Mouse (Mus musculus): ENCODE measurements around the gene Sema7a. TPM values are rescaled to one million over a fixed set of nuclear protein-coding genes. Genes with fewer than 3 reads are reported as not detected.
A peak's percentile ranks its signal among the peaks of the same experiment; 100 is the strongest.

Gene Sema7a
- total RNA-seq, 4 experiments from 2014 or later: 131 to 159 (median 145) TPM

DNA sequence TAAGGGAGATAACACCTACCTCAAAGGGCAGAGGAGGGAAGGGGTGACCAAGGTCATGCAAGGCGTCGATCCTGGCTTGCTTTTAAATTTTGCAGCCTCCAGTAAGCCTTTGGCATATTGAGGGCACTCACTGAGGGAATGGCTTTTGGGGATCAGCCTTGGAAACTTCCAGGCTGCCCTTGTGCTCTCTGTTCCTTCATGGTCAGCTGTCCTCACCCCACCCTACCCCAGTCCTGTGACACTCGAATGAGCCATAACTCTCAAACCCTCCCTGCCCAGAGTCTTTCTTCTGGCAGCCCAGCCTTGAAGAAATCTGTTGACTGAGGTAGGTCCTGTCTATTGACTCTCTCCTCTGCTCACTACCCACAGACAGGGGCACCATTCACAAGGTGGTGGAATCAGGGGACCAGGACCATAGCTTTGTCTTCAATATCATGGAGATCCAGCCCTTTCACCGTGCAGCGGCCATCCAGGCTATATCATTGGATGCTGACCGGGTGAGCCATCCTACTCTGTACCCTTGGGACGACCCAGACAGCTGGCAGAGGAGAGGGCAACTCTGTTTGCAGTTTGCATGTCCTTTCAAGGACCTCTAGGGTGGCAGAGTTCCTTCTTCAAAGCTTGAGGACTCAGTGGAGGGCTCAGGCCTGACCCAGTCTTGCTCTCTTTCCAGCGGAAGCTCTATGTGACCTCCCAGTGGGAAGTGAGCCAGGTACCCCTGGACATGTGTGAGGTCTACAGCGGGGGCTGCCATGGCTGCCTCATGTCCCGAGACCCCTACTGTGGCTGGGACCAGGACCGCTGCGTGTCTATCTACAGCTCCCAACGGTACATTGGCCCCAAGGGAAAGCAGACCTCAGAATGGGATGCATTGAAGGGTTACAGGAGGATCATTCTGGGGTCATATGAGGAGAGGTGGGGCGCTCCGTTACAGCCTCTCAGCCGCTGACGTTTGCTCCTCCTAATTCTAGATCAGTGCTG lies 20.3 kb downstream of the Sema7a start:
- DNase-seq (ENCODE audit: low spot score in 2 of 2): no peak

DNA sequence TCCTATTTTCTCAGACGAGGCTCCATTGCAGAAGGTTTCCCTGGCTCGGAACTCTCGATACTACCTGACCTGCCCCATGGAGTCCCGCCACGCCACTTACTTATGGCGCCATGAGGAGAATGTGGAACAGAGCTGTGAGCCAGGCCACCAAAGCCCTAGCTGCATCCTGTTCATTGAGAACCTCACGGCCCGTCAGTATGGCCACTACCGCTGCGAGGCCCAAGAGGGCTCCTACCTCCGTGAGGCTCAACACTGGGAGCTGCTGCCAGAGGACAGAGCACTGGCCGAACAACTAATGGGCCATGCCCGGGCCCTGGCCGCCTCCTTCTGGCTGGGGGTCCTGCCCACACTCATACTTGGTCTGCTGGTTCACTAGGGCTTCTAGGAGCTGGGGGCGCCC lies 21.3 kb downstream of the Sema7a start:
- DNase-seq (ENCODE audit: low spot score in 2 of 2): no peak

DNA sequence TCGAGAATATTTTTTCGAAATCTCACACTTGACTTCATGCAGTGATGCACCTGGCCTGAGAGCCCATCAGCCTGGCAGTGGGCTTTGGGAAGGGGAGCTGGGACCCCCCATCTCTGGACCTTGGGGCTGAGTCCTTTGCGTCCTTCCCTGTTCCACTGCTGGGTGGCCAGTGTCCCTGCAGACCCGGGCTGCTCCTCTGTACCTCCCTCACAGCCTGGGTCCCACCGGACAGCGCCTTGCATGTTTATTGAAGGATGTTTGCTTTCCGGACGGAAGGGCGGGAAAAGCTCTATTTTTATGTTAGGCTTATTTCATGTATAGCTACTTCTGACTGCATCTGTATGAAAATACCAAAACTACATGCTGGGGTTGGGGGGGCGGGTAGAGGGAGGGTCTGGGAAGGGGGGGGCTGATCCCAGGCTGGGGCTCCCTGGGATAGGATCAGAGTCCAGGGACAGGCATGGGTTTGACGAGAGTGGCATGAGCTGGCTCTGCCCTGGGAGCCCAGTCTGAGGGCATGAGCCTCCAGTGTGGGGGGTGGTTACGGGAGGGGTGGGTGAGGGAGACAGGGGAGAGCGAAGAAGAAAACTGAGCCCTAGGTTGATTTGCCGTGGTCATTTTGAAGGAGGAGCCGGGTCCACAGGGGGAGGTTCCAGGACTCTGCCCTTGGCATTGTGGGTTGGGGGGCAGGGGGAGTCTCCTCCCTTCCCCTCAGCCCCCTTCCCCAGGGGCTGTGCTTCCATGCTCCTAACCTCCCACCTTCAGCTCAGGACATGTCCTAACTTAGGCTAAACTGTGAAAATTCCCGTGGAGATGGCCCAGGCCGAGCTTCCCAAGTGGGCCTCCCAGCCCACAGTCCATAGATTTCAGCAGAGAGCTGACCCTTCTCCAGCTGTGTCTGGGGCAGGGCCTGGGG lies 22.2 kb downstream of the Sema7a start:
- no peak for DNase-seq (ENCODE audit: low spot score in 2 of 2)

DNA sequence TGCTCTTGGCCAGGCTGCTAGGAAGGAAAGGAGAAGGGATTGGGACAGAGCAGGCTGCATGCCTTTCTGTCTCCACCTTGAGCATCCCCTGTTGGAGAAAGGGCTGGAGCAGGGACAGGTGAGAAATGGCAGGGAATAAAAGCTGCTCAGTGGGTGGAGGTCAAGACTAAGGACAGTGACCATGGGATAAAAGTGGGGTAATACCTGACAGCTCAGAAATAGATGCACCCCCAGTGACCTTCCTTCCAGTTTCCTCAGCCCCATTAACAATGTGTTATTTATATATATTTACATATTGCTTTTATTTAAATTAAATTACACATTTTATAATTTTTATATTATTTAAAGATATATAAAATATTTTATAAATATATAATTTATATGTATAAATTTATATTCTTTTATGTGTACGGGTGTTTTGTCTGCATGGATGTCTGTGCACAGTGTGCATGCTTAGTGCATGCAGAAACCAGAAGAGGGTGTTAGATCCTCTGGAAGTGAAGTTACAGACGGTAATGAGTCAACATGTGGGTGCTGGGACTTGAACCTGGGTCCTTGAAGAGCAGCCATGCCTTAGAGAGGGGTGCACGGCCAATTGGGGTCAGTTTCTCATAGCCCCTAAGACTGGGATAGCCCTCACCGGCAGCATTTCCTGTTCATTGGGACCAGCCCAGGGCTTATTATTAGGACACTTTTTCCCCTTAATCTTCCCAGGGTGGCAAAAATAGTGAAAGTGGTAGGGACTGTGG lies 23.5 kb downstream of the Sema7a start:
- DNase-seq (ENCODE audit: low spot score in 2 of 2): no peak

DNA sequence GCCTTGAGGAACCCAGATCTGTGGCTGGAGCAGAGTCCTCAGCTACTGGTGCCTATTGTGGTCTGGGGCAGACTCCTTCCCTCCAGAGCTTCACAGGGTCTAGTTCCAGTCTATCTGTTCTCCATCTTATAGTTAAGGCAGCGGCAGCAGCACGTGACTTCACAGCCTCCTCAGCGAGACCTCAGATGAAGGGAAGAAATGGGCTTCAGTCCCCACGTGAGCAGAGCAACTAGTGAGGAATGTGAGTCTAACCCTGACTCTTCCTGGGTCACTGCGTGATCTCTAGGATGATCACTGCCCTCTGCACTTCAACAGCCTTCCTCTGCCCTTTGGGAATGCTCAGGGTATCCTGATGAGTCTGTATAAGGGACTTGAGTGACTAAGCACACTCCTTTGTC lies 24.1 kb downstream of the Sema7a start:
- DNase-seq (ENCODE audit: low spot score in 2 of 2): no peak

DNA sequence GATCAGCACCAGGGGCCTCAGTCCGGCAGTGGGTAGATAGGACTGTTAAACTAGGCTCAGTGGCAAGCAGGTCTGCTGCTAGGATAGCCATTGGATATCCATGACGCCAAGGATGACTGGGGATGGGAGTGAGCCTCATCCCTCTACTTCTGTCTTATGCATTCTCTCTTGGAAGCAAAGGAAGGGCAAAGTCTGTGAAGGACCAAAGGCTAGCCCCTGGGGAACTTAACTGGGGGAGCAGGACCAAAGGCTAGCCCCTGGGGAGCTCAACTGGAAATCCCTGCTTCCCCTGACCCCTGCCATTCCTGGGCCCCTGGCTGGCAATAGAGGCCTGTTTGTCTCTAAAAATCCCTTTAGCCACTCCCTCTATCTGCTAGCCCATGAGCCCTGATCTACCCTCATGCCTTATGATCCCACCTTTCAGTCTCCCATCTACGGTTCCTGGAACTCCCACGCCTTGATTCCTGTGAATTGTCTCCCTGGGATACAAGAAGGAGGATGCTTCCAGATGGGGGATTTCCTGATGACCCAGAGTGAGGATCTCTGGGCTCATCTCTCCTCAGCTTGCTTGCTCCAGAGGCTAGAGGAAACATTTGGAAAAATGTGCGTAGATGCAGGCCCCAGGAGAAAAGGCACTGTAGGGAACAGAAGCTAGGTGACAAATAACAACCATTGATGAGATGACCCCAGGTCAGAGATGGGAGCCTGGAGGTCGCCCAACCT lies 24.8 kb downstream of the Sema7a start:
- no peak for DNase-seq (ENCODE audit: low spot score in 2 of 2)

DNA sequence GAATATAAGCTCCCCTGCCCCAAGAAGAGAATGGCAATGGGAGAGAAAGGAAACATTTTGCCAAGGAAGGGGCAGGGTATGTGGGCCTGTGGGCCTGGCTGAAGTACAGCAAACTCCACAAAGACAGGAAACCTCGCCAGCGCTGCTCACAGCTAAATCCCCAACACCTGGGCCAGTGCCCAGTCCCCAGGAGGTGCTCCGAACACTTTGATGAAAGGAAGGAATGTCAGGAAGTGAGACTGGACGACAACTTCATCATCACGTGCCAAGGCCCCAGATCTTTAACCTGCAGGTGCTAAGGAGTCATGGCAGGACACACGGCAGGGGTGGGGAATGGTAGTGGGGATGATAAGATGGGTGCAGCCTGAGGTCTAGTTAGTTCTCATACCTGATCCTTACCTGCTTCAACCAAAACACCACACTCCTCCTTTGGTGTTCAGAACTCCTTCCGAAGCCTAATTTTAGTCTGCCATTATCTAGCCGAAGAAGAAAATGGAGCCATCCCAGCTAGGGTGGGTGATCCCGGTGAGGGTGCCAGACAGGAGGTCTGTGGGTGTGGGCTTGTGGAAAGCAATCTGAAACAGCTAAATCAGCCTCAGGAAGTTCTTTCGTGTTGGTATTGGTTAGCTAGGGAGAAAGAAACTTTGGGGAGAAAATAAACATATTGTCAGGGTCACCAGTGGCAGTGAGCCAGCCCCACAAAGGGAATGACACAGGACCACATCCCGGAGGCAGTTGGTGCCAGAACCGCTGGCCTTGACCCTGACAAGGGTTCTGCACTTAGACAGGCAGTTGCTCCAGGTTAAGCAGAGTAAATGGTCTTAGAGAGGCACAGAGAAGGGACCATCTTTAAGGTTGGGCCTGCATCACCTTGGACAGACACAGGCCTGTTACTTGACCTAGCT lies 25.6 kb downstream of the Sema7a start:
- DNase-seq (ENCODE audit: low spot score in 2 of 2): no peak

DNA sequence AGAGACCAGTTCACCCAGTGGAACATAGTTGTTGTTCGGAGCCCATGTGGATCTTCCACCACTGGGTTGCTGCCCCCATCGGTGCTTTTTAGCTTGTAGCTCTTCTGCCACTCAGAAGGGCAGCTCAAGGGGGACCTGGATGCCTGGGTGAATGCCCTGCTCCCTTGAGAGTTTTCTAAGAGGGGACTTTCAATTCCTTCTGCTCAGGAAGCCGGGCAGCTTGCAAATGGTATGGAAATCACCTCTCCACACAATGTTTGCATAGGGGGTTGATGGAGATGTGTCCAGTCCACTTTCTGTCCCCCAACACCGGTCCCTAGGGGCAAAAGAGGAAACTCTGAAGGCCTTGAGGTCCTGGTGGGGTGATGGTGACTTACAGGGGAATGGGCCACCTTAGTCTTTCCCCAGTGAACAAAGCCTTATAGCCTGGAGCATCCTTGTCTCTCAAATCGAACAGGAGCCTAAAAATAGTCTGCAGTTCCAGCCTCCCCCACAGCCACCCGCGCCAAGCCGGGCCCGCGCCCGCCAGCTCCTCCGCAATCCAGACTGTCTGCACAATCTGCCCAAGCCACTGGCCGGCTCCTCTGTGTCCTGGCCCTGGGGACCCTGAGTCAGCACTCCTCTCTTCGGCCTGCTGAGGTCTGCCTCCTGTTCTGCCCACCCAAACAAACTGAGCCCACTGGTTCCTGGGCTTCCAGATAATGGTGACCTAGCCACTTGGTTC lies 27.5 kb downstream of the Sema7a start:
- DNase-seq (ENCODE audit: low spot score in 2 of 2): peak; percentile 57 to 76

DNA sequence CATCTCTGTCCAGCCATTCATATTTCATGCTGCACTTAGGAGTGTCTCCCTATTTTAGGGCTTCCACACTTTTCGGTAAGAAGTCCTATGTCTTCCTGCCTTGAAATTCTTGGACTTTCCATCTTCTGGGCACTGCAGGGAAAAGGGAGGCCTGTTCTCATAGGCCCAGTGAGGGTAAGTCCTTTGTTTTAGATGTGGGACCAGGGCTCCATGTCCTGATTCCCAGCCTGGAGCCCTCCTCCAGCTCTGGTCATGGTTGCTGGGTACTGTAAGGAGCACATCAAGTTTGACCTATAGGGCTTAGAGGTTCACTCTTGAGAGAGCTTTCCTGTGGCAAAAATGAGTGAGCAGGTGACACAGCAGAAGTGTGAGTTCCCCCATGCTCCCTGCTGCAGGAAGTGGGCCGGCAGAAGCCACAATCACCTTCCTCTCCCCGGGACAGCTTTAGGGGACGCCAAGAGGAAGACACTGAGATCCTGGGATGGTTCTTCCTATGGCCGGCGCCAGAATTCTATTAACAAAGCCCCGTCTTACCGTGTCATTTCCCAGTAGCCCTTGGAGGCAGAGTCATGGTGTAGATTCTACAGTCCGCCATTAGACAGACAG lies 28.4 kb downstream of the Sema7a start:
- DNase-seq (ENCODE audit: low spot score in 2 of 2): no peak

DNA sequence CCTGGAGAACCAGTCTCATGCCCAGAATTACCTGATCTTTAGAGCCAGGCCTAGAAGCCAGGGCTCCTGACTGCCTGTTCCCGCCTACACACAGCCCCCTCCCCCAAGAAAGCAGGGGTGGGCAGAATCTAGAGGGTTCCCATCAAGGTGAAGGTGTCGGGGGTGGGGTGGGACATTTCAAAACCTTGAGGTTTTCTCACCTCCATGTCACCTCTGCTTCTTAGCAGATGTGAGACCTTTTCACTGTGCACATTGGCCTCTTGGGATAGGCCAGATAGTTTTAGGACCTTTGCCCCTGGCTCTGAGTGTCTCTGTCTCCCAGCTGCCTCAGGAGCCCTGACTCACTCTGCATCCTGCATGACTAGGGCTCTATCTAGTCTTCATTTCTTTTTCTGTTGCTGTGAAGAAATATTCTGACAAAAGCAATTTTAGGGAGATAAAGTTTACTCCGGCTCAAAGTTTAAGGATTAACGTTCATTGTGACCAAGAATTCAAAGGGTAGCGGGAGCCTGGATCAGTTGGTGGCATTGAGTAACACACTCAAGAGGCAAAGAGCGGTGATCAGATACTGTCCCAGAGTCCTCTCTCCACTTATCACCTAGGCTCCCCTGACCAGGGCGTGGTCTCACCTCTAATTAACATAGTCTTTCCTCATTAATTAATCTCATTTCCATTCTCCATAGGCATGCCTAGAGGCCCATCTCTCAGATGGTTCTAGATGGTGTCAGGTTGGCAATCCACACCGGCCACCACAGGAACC lies 29.1 kb downstream of the Sema7a start:
- no peak for DNase-seq (ENCODE audit: low spot score in 2 of 2)

DNA sequence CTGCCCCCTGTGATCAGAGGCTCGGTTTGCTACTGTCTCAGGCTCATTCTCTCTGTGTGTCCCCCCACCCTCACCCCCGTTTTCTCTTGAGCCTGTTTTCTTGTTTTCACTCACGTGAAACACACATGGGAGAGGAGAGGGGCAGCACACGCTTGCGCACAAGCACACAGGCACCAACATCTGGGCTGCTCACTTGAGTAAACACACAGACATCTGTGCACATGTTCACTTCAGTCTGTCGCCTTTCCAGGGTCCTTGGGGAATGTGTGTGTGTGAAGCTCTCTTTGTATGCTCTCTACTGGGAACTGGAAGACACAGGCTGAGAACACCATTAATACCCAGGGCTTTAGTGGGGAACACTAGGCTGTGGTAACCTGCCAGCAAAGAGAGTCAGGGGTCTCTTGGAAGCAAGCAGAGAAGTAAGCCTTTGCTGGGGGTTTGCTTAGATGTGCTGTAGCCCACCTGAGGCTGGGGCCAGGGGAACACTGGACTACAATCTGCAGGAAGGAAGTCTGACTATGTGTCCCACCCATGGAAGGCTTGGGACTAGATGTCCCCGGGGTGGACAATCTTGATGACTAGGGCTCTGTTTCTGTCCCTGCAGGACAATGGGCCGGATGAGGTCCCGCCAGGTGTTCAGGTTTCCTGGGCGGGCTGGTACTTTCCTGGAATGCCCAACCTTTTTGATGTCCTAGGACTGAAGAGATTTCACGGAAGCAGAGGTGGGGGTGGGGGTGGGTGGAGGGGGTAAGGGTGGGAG lies 30.0 kb downstream of the Sema7a start:
- DNase-seq (ENCODE audit: low spot score in 2 of 2): no peak

DNA sequence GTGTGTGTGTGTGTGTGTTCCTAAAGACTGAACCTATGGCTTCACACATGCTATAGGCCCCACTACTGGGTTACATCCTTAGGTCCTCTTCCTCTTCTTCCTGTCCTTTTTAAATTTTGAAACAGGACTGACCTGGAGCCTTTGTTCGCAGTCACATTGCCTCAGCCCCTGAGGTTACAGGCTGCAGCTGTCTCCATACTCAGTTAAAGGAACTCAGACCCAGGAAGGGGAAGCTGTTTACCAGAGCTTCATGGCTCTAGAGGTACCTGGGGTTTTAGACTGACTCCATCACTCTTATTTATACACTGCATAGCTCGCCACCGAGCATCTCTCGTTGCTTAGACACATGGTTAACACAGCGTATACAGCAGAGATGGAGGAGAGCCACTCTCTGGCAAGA lies 31.5 kb downstream of the Sema7a start:
- DNase-seq (ENCODE audit: low spot score in 2 of 2): no peak

DNA sequence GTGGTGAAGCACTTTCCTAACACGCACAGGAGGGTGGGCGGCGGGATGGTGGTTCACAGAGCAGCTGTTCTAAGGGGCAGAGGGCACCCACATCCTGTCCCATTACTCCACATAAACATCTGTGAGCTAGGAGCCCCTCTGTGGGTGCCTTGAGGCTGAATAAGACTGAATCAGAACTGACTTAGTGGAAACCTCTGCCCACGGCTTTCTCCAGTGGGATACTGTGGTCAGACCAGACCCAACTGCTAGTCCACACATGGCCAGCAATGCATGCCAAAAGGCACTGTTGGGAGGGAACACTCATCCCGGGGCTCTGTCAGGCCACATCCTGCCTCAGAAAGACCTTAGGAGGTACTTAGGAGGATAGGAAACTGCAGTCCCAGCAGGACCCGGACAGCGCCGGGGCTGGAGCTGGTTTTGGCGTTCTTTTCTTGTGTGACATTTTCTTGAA lies 32.3 kb downstream of the Sema7a start:
- no peak for DNase-seq (ENCODE audit: low spot score in 2 of 2)

DNA sequence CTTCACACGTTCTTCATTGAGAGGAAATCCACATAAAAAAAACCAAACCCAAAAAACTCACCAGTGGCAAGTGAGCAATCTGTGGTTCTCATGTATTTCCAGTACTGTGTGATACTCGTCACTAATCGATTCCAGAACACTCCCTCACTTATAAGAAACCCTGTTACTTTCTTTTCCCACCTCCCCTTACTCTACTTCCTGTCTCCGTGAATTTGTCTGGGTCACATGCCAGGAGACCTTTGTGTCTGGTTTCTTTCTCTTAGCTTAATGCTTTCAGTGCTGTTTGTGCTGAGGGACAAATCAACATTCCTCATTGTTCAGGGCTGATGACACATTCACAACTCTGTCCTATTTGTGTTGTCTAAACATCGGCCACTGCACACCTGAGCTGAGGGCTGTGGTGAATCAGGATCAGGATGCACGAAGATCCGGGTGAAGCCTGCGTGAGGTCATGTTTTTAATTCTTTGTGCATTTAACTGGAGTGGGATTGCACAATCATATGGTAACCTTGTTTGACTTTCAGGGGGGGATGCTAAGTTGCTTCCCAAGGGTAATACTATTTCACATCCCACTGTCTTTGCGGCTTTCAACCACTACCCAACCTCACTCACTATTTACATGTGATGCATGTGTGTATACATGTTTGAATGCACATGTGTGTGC lies 33.0 kb downstream of the Sema7a start:
- DNase-seq (ENCODE audit: low spot score in 2 of 2): no peak

DNA sequence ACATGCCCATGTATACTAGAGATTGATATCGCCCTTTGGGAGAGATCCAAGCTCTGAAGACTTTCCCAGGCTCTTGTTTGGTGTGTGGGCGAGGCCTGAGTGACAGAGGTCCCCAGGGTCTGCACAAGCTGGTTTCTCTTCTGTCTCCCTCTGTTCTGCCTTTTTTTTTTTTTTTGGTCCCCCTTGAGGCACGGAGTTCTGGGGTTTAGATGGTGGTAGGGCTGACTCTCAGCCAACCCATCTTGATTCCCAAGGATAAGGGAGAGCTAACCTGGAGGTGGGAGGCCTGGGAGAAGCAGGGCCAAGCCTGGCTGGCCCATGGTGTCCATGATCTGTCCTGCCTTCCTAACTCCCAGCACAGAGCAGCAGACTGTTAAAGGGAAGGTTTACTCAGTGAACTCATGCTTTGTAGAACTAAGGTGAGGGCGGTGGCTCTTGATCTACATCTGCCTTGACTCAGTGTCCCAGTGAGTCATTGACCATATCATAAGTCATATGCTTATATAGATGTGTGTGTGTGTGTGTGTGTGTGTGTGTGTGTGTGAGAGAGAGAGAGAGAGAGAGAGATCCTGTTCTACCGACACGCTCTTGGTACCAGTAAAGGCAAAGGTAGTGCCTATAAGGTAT lies 33.6 kb downstream of the Sema7a start:
- no peak for DNase-seq (ENCODE audit: low spot score in 2 of 2)

DNA sequence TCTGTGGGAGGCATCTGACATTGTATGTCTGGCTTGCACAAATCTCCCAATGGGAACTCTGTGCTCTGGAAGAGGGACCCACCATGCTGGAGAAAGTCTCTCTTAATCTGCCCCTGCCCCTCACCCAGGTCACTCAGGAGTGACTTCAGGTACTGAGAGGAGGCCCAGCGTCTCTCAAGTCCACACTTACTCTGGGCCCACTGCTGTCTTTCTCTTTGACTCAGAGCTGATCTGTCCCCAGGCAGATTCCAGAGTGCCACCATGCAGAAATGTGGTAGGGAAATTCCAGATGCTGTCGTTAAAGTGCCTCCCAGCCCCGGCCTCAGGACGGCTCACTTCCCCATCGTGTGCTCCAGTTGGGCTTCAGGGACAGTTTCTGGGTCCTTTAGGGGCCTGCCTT lies 34.3 kb downstream of the Sema7a start:
- no peak for DNase-seq (ENCODE audit: low spot score in 2 of 2)
